Mouse (Mus musculus): ENCODE results near the gene Exoc4. TPM values are rescaled to one million over a fixed set of nuclear protein-coding genes. Genes with fewer than 3 reads are reported as not detected.

Exoc4 gene
- polyA plus RNA-seq, 1 experiment = 11.1 TPM

DNA sequence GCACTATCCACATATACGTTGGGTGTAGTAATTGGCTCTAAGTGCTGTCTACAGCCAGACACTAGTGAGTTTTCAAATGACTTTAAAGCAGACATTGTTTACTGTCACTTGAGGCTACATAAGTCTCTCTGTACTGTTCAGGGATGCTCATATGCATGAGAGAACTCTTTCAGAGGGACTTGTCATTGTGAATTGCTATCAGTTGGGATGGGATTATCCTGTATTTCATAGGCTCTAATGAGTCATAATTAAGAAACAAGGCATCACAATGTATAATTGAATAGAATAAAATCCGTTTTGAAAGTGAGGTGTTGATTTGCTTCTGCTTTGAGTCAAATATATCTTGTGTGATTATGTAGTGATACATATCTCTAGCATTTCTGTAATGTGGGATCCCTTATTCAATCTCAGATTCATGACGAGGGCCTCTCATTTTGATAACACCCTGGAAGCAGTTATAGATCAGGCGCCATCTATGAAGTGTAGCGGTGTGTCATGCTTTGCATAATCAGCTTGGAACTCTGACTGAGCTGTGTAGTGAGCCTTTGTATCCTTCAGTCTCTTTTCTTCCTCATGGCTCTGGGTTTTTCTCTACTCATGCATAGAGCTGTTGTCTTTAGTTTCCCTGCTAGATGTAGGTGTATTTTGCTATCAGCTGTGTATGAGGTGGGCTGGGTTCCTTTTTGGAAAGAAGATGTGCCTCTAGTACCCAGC is 8.3 kb downstream of the Exoc4 start:
- Histone ChIP-seq H3K4me3 (replicated peaks; ENCODE audit: extremely low read depth, low read depth, low read length) (no peak overlapping the region), H3K4me1 (ENCODE audit: control insufficient read depth, insufficient read depth, low read length) (no peaks in the 10 kb centered on the region; the same call in 1 of the 2 replicates)
- DNase-seq = no peak
- WGBS = 80% methylated on average over 5 of the region's 5 CpGs
- TF ChIP-seq CTCF (IDR thresholded peaks at IDR 0.05; ENCODE audit: insufficient read depth, low read length) = no peak
- TF ChIP-seq POLR2A (IDR thresholded peaks at IDR 0.05; ENCODE audit: borderline replicate concordance, extremely low read depth, low read depth, low read length) = no peak

DNA sequence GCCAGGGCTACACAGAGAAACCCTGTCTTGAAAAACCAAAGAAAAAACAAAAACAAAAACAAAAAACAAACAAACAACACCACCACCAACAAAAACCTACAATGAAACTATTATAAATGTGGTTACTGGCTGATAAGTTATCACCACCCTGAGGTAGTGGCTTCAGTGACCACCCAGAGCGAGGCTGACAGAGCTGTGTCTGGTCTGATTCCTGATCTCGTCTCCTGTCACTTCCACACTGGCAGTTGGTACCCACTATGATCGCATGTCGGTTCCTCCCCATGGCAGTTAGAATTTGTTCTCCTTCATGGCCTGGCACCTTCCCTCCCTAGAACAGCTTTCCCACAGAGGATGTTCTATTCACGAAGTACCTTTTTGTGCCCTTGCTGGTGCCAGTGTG is 11.0 kb downstream of the Exoc4 start:
- WGBS = 91% methylated on average over 5 of the region's 5 CpGs
- DNase-seq = no peak
- no peaks in the 10 kb centered on the region; the same call in none of the 2 replicates for H3K4me1 ChIP-seq (ENCODE audit: control insufficient read depth, insufficient read depth, low read length)
- TF ChIP-seq POLR2A (IDR thresholded peaks at IDR 0.05; ENCODE audit: borderline replicate concordance, extremely low read depth, low read depth, low read length) = no peak
- no peak for TF ChIP-seq CTCF (IDR thresholded peaks at IDR 0.05; ENCODE audit: insufficient read depth, low read length)
- H3K4me3 ChIP-seq (replicated peaks; ENCODE audit: extremely low read depth, low read depth, low read length) = no peak overlapping the region

DNA sequence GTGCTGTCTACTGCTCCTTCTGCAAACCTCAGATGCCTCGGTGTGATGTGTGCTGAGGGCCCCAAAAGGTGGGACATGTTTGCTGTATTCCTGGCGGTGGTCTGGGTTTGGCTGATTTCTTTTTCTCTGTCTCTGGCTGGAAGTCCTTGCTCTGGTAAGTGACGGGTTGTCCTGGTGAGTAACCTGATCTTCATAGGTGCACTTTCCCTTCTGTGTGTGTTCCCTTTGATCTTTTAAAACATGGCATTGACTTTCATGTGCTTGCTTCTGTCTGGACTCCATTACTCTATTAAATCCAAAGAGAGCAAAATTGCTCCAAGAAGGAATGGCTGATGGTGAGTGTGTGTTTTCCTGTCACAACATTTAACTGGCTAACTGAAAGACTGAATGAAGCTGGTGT is 12.7 kb downstream of the Exoc4 start:
- Histone ChIP-seq H3K4me1 (ENCODE audit: control insufficient read depth, insufficient read depth, low read length) (no peaks in the 10 kb centered on the region; the same call in none of the 2 replicates), H3K4me3 (replicated peaks; ENCODE audit: extremely low read depth, low read depth, low read length) (no peak overlapping the region)
- no peak for TF ChIP-seq POLR2A (IDR thresholded peaks at IDR 0.05; ENCODE audit: borderline replicate concordance, extremely low read depth, low read depth, low read length)
- TF ChIP-seq CTCF (IDR thresholded peaks at IDR 0.05; ENCODE audit: insufficient read depth, low read length) = no peak
- no peak for DNase-seq
- 86% methylated on average over 3 of the region's 3 CpGs for WGBS

DNA sequence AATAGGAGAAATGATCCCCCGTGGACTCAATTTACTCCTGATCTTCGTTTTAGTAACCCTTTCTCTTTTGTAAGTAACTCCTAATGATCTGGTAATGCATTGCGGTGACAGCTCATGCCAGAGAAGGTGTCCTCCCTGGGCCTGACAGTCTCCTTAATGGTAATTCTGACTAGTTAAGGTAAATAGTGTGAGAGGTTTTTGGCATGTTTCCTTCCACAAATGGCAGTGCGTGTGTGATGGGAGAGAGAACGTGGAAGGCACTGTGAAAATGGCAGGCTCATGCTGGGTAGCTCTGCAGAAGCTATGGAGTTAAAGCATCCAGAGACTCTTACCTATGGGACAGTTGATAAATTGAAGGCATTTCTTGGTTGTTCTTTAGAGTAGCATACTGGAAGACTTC is 15.1 kb downstream of the Exoc4 start:
- no peak for TF ChIP-seq POLR2A (IDR thresholded peaks at IDR 0.05; ENCODE audit: borderline replicate concordance, extremely low read depth, low read depth, low read length)
- TF ChIP-seq CTCF (IDR thresholded peaks at IDR 0.05; ENCODE audit: insufficient read depth, low read length) = no peak
- WGBS = 37% methylated on average over 5 of the region's 5 CpGs
- no peaks in the 10 kb centered on the region; the same call in none of the 2 replicates for H3K4me1 ChIP-seq (ENCODE audit: control insufficient read depth, insufficient read depth, low read length)
- DNase-seq = no peak
- H3K4me3 ChIP-seq (replicated peaks; ENCODE audit: extremely low read depth, low read depth, low read length) = no peak overlapping the region

DNA sequence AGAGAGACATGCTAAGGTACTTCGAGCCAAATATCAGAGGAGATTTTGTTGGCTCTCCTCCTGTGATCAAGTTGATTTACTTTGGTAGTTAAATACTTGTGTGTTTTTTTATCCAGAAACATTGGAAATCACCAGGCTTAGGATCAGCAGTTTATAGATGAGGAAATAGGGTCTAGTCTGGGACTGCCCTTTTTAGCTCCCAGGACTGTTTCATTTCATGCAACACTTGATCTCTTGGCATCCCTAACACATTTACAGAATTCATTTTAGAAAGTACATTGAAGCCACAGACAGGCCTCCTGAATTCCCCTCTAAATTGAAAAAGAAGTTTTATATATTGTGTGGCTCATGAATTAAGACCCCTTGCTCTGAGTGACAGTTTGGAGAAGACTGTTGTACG is 15.5 kb downstream of the Exoc4 start:
- TF ChIP-seq POLR2A (IDR thresholded peaks at IDR 0.05; ENCODE audit: borderline replicate concordance, extremely low read depth, low read depth, low read length) = no peak
- no peak for TF ChIP-seq CTCF (IDR thresholded peaks at IDR 0.05; ENCODE audit: insufficient read depth, low read length)
- Histone ChIP-seq H3K4me3 (replicated peaks; ENCODE audit: extremely low read depth, low read depth, low read length) (no peak overlapping the region), H3K4me1 (ENCODE audit: control insufficient read depth, insufficient read depth, low read length) (no peaks in the 10 kb centered on the region; the same call in none of the 2 replicates)
- DNase-seq = no peak
- WGBS = 86% methylated on average over 2 of the region's 2 CpGs

DNA sequence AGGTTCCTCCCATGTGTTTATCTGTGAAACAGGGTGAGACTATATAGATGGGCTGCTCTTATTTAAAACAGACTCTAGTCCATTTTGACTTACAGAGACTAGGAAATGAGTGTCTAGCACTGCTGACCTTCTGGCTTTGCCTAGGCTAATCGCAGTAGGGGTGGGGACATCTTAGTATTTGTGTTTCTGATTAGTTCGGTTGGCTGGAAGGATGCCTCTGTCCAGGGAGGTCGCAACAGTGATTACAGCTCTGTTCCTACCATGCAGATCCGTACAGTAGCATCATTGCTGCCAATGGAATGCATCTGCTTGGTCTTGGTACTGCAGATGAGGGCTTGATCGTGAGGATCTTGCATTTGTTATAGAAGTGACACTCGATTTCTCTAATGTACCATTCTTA is 18.7 kb downstream of the Exoc4 start:
- Histone ChIP-seq H3K4me1 (ENCODE audit: control insufficient read depth, insufficient read depth, low read length) (no peaks in the 10 kb centered on the region; the same call in 1 of the 2 replicates), H3K4me3 (replicated peaks; ENCODE audit: extremely low read depth, low read depth, low read length) (no peak overlapping the region)
- no peak for TF ChIP-seq POLR2A (IDR thresholded peaks at IDR 0.05; ENCODE audit: borderline replicate concordance, extremely low read depth, low read depth, low read length)
- TF ChIP-seq CTCF (IDR thresholded peaks at IDR 0.05; ENCODE audit: insufficient read depth, low read length) = no peak
- no peak for DNase-seq
- 78% methylated on average over 6 of the region's 6 CpGs for WGBS

DNA sequence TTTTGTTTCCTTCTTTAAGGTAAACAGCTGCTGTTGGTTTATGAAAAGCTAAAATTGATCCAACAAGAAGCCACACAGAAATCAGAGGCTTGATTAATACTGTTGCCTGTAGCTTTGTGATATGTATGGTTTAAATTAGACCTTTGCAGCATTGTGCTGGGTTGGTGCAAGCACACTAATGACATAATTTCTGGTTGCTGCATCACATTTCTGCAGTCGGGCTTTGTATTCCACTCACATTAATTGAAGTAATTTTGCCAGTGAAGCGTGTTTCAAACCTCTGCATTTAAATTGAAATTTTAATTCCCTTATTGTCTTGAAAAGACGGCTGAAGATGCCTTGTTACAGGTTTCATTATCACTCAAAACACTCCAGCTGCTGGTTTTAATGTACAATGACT is 34.6 kb downstream of the Exoc4 start:
- TF ChIP-seq CTCF (IDR thresholded peaks at IDR 0.05; ENCODE audit: insufficient read depth, low read length) (no peak), POLR2A (IDR thresholded peaks at IDR 0.05; ENCODE audit: borderline replicate concordance, extremely low read depth, low read depth, low read length) (no peak)
- no peak for DNase-seq
- H3K4me1 ChIP-seq (ENCODE audit: control insufficient read depth, insufficient read depth, low read length) = no peaks in the 10 kb centered on the region; the same call in 1 of the 2 replicates
- H3K4me3 ChIP-seq (replicated peaks; ENCODE audit: extremely low read depth, low read depth, low read length) = no peak overlapping the region
- 76% methylated on average over 3 of the region's 3 CpGs for WGBS

DNA sequence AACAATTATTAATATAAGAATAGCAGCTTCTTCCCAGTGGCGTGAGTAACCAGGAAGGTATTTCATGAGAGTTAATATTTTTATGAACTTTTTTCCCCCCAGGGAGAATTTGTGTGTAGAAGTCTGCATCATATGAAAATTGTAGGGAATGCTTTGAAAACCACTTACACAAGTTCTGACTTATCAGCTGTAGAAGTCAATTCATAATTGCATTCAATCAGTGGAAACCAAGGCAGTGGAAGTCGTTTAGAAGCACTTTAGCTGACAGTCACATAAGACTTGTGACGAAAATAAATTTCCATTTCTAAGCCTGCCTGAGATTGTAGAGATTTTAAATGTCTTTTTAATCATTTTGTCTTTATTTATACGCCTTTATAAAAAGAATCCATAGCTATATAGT is 35.1 kb downstream of the Exoc4 start:
- no peak for DNase-seq
- TF ChIP-seq POLR2A (IDR thresholded peaks at IDR 0.05; ENCODE audit: borderline replicate concordance, extremely low read depth, low read depth, low read length) = no peak
- no peak for TF ChIP-seq CTCF (IDR thresholded peaks at IDR 0.05; ENCODE audit: insufficient read depth, low read length)
- Histone ChIP-seq H3K4me1 (ENCODE audit: control insufficient read depth, insufficient read depth, low read length) (no peaks in the 10 kb centered on the region; the same call in 1 of the 2 replicates), H3K4me3 (replicated peaks; ENCODE audit: extremely low read depth, low read depth, low read length) (no peak overlapping the region)
- 82% methylated on average over 4 of the region's 4 CpGs for WGBS

DNA sequence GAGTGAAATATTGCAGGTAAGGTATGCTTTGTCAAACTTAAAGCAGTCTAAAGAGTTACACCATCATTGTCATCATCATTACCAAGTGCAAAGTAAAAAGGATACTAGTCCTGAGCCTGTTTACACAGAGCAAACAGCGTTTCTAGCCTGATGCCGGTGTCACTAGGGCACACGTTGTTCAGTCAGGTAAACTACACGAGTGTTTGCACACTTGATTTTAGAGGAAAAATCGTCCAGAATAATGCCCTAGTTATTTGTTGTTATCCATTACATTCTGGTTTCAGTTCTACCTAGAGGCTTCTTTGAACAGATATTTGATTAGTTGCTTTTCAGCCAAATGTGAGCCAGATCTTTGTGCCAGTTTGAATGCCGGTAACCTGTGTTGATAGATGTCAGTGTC is 37.5 kb downstream of the Exoc4 start:
- WGBS = 68% methylated on average over 6 of the region's 6 CpGs
- no peak for DNase-seq
- no peaks in the 10 kb centered on the region for H3K4me1 ChIP-seq (ENCODE audit: control insufficient read depth, insufficient read depth, low read length)
- TF ChIP-seq POLR2A (IDR thresholded peaks at IDR 0.05; ENCODE audit: borderline replicate concordance, extremely low read depth, low read depth, low read length) = no peak
- no peak for TF ChIP-seq CTCF (IDR thresholded peaks at IDR 0.05; ENCODE audit: insufficient read depth, low read length)
- no peak overlapping the region for H3K4me3 ChIP-seq (replicated peaks; ENCODE audit: extremely low read depth, low read depth, low read length)

DNA sequence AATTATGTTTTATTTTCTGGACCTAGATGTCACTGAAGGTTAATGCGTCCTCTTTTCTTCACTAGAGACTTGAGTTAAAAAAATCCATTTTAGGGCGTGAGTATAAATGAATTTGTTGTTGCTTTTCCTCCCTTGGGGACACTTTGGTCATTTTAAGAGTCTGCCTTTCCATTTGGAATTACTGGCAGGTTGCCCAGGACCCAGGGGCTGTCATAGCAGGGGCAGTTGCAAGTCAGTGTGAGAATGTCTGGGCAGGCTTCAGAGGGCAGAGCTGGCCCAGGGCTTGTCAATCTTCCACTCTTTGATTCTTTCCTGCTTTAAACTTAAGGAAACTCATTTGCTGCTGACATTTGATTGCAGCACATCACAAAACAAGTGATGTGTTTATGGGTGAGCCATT is 45.7 kb downstream of the Exoc4 start:
- TF ChIP-seq CTCF (IDR thresholded peaks at IDR 0.05; ENCODE audit: insufficient read depth, low read length) (no peak), POLR2A (IDR thresholded peaks at IDR 0.05; ENCODE audit: borderline replicate concordance, extremely low read depth, low read depth, low read length) (no peak)
- 87% methylated on average over 2 of the region's 2 CpGs for WGBS
- no peaks in the 10 kb centered on the region; the same call in 1 of the 2 replicates for H3K4me1 ChIP-seq (ENCODE audit: control insufficient read depth, insufficient read depth, low read length)
- H3K4me3 ChIP-seq (replicated peaks; ENCODE audit: extremely low read depth, low read depth, low read length) = no peak overlapping the region
- no peak for DNase-seq
